Mouse (Mus musculus) neural tube, embryonic 10.5 days (tissue): ENCODE results near the gene Ccdc85b.
"Not testable (repeated sequence)": the region's sequence is repeated elsewhere in the genome, so short reads cannot be mapped to it uniquely, and the experiment has no call there.

Experiments used
- DNase-seq: peaks from one replicate; pipeline ENCODE4 v3.0.0-alpha.2; 2017; ENCODE audit warnings: low spot score; ENCODE audit errors: extremely low spot score

The Ccdc85b gene

GRCm38 (mm10) chr19:5457746-5458442 lies at the start of gene Ccdc85b:
Gene Ccdc85b (minus strand): TSS chr19:5457894.
- DNase-seq: no peak

- no peak for DNase-seq
Observed at GRCm38 (mm10) chr19:5503687-5504086, 46.0 kb upstream of the Ccdc85b start, which contains the start of gene 1700020D05Rik. Gene 1700020D05Rik (minus strand): TSS chr19:5503787.

- DNase-seq: no peak
Observed at GRCm38 (mm10) chr19:5500330-5500875, 42.7 kb upstream of the Ccdc85b start.

DNA sequence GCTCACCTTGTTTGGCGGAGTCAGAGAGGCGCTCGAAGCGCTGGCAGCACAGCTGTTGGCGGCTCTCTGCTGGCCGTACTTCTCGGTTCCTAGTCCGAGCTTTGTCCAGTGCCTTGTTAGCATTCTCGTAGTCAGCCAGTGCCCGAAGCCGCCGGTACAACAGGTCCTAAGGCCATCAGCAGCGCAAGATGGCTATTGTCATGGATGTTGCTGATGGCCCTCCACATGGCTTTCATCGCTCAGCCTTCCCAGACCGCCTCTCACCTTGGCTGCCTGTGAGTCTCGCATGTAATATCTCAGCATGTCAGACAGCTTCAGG lies 38.3 kb upstream of the Ccdc85b start:
- DNase-seq: no peak

DNA sequence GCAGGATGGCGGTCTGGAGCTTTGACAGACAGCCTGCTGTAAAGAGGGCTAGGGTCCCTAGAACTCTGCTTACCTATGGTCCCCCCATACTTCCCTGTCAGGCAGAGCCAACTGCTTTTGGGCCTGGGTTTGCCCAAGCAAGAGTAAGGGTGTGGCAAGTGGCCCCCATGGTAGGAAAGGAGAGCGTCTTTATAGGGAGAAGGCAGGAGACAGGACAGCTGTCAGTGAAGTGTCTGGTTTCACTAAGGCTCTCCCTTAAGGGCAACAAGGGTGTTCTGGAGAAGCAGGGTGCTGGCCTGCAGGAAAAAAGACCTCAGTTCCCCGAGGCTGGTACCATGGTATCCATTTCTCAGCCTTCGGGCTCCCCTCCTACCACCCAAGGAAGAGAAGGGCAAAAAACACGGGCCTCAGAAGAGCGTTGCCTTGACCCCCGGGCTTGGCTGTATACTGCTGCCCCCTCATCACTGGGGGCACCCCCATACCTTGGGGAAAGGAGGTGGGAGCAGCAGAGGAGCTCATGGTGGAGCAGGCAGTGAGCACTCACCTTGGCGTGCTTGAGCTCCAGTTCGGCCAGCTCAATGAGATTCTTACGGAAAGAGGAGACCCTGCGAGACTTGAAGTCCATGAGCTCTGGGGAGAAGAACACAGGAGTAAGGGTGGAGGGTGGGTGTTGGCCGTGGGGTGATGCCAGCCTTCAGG lies 37.8 kb upstream of the Ccdc85b start:
- no peak for DNase-seq

DNA sequence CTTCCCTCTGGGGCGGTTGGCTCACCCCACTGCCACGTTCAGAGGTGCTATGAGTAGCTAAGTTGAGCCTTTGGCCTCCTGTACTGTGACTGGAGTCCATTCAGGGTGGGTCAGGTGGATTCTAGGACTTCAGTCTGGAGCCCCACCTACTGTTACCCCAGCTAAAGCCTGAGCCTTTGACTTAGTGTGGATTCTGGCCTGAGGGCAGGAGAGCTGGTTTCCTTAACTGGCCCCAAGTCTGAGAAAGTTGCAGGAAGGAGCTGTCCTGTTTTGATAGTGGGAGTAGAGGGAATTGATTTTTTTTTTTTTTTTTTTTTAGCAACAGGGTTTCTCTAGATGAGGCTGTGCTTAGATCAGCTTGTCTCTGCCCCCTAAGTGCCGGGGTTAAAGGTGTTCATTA lies 36.6 kb upstream of the Ccdc85b start:
- no peak for DNase-seq

- not testable (repeated sequence) for DNase-seq
Observed at GRCm38 (mm10) chr19:5493301-5493721, 35.6 kb upstream of the Ccdc85b start.

DNA sequence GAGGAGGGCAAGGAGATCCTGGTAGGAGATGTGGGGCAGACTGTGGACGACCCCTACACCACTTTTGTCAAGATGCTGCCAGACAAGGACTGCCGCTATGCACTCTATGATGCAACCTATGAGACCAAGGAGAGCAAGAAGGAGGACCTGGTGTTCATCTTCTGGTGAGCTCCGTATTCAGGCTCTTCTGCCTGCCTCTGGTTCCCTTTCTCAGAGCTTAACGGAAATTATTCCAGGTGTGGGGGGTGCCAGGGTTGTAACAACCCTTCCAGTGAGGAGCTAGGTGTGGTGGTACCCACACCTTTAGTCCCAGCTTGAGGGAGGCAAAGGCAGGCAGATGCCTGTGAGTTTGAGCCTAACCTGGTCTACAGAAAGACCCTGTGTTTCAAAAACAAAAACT lies 34.9 kb upstream of the Ccdc85b start:
- no peak for DNase-seq

DNA sequence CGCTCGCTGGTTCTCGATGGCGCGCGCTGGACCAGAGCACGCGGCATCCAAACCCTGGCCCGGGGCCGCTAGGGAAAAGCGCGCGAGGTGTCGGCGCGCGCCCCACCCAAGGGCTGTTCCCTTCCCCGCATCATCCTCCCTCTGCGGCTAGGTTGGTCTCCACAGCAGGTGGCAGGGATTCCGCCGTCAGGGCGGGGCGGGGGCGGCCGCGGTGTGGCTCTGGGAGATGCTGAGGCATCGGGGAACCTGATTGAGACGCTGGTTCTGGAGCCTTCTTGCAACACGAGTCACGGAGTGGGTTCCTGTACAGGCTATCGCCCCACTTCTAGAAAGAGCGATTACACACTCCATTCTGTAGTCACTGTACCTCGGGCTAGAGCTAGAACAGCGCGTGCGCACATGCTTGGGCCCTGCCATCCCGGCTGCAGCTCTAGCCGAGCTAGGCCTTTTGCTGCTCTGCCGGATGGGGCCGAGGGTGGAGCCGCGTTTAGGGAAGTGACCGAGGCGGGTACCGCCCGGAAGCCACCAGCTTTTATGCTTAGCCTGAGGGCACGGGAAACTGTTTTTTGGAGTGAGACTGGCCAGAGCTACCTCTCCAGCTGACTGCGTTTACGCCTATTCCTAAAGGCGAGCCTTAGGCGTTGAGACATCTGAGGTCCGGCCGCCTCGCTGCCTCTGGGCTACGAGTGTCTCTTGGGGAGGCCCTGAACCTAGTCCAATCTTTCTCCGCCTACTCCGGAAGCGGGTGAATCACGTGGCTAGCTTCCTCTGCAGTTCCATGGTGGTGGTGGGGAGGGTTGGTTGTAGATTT lies 33.4 kb upstream of the Ccdc85b start:
- DNase-seq: peak; percentile 79

DNA sequence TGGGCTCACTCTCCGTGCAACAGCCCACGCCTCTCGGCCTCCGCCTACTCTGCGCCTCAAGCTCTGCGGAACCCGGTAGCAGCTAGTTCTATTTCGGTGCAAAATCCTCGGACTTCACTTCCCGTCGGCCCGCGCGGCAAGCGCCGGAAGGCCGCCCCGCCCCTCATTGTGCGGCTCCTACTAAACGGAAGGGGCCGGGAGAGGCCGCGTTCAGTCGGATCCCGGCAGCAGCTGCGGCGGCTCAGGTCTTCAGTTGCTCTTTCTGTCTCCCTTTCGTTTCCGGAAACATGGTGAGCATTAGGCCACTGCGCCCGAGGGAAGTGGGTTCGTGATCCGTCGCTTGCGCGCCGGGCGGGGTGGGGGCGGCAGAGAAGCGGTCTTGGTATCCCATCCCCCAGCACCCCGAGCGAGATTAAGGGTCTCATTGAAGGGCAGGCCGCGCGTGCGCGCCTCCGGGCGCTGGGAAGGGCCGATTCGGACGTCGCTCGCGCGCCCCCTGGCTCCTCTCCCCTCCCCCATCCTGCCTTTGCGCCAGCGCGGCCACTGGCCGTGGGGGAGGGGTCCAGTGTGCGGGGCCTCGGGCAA lies 32.7 kb upstream of the Ccdc85b start, which contains the start of gene Cfl1:
Gene Cfl1 (plus strand): TSS at position 143 of the 585 bp plus-strand sequence.
- DNase-seq: peak; percentile 96

DNA sequence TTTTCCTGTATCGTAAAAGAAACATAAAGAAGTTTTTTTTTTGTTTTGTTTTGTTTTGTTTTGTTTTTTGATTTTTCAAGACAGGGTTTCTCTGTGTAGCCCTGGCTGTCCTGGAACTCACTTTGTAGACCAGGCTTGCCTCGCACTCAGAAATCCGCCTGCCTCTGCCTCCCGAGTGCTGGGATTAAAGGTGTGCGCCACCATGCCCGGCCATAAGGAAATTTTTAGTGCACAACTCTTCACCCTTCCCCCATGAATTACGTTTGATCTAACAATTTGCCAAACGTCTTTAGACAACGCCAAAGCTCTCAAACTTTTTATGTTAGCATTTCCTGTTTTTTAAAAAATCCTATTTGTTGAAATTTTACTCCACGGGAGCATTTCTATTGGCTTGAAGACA lies 32.0 kb upstream of the Ccdc85b start:
- DNase-seq: not testable (repeated sequence)

DNA sequence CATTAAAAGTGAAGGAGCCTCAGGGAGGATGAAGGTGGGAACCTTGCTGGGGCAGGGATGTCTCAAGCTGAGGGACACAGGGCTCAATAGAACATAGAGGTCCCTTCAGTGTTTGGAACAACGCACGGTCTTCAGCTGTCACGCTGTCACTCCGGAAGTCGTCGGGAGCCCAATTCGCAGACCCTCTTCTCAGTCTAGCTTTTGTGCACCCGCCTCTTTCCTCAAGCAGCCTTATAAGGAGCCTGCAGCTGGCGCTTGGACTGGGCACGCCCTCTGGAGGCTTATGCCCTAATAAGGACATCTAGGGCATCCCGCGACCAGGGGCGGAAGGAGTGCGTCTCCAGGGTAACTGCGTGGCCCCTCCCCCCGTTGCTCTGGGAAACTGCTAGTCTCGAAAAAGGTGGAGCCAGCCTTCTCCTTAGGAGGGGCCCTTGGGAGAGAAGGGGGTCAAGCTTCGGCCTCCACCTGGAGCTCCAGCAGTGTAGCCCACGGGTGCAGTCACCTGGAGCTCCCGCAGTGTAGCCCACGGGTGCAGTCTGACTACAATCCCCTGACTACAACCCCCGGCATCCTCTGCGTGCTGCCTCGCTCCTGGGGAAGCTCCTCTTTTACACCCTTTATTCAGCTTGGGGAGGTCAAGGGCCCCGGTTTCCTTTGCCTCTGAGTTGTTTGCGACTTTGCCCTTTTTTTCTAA lies 31.3 kb upstream of the Ccdc85b start:
- DNase-seq: peak; percentile 96

DNA sequence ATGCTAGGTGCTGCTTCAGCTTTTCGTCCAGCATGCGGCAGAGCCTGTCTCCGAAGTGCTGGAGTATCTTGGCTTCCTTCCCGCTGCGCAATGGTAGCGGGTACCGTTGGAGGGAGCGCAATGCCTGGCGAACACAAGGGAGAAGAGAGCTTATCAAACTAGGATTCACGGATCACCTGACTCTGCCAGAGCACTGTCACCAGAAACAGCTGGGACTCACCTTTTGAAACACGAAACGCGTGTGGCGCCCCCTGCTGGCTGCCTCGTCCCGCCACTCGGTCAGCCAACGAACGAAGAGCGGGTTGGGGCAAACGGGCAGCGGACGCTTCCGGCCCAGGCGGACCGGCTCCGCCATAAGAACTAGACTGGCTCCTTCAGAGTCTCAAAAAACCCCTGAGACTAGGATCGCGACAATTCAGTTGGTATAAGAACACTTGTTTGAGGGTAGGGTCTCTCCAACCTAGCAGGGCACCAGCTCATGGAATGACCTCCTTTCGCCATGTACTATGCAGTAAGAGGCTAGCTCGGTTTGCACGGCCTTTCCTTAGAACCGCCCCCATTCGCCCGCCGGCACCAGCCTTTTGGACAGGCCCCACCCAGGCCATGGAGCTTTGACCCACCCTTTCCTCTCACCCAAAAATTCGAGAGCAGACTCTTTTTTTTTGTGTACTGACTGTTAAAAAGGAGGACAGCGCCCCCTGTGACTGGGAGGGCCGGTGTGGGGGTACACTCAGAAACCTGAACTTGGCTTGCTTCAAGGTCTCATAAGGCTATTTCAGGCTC lies 30.3 kb upstream of the Ccdc85b start, which contains the start of gene Mus81:
Gene Mus81 (minus strand): TSS at position 635 of the 783 bp plus-strand sequence.
- DNase-seq: peak; percentile 96

GRCm38 (mm10) chr19:5486771-5487170 lies 29.1 kb upstream of the Ccdc85b start:
- DNase-seq: no peak

- no peak for DNase-seq
Observed at GRCm38 (mm10) chr19:5486286-5486685, 28.6 kb upstream of the Ccdc85b start.

GRCm38 (mm10) chr19:5485821-5486220 lies 28.1 kb upstream of the Ccdc85b start:
- no peak for DNase-seq

GRCm38 (mm10) chr19:5485371-5485770 lies 27.7 kb upstream of the Ccdc85b start:
- no peak for DNase-seq

DNA sequence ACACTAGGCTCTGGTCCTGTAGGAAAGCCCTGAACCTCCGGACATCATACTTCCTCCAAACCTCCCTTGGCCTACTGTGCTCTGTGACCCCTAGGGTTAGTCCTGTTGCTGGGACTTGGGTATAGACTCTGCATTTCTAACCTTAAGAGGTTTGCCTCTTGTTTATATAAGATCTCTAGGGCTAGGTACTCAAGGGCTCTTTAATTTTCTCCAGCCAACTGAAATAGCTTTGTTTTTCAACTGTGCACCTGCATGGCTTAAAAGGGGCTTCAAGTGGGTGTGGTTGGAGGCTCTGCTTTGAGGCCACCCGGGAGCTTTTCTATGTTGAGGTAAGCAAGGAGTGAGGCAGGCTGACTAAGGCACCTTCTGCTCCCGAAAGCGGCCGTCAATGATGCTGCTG lies 26.8 kb upstream of the Ccdc85b start:
- DNase-seq: no peak

DNA sequence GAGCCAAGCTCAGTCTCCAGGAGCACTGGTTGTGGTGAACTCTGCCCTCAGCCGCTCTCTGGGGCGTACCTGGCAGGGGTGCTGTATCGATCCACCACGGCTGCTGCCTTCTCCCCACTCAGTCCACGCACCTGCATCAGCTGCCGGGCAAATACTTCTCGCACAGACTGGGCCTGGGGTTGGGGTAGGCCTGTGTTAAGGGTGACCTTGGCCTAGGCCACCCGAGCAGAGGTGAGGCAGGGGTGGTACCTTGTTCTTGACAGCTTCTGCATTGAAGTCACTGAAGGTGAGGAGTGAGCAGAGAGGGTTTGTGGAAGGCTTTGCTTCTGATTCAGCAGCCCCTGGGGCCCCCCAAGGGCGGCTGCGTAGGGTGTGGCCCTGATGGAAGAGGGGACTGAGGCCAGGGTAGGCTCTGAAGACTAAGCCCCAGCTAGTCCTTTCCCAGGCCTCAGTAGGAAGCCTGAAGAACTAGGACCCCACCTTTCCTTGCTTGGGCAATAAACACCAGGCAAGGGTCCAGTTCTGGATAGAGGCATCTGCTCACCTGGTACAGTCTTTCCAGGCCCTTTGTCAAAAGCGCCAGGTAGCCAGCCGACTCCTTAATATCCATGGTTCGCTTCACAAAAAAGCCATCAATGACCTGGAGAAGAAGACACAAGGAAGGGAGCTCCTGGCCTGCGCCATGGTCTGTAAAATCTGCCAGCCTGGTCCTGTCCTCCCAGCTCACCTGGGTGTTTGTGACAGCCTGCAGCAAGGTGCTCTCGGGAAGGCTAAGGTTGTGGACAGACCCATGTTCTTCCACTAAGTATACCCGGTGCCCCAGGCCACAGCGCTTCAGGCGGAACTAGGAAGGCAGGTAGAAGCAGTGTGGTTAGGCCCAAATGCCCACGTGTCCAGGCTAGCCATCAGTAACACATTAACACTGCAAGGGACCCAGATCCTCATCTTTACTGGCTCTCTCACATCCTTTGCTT lies 26.0 kb upstream of the Ccdc85b start:
- DNase-seq: no peak
